Mouse (Mus musculus) telencephalon, adult 2 months (tissue): Measurements from ENCODE around the gene Rtl5.
"Not testable (repeated sequence)": the region's sequence is repeated elsewhere in the genome, so short reads cannot be mapped to it uniquely, and the experiment has no call there.

Experiments
- DNase-seq: peaks from one replicate; pipeline ENCODE4 v3.0.0-alpha.2; 2011; ENCODE audit warnings: low read depth, low spot score

The Rtl5 gene

DNA sequence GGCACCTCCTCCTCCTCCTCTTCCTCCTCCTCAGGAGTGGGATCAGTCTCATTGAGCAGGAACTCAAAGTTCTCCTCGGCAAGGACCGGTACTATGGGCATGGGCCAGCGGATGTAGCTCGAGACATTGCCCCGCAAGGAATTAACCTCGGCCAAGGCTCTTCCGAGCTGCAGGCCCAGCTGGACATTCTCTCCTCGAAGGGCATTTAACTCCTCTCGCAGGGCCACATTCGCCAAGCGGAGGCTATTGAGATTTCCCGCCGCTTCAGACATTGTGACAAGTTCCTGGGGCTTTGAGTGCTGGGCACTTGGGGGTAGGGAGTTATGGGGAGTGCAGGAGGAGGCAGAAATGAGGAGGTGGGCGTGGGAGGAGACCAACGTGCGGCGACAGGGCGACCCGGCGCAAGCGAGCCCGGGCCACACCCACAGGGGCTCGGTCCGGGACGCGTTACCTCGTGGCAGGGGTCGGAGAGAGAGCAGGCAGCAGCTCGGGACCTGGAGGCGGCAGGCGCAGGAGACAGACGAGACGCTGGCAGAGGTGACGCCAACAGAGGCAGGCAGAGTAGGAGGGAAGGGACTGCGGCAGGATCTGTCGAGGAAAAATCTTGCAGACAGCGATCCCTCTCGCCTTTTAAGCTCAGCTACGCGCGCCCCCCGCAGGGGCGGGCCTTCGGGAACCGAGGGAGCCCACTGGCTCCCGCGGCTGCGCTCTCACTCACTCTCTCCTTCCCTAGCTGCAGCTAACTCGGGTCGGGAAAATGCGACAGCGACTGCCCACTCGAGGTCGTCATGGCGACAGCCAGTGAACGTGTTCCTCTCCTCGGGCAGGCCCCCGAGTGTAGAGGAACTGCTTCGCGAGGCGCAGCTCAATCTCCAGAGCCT lies at the start of gene Rtl5:
TSS of gene Rtl5 (minus strand) at position 714 of the 881 bp plus-strand sequence.
- peak; percentile 84 for DNase-seq

GRCm38 (mm10) chrX:102119042-102119864 lies 48.1 kb upstream of the Rtl5 start, which contains the start of gene Pin4:
TSS of gene Pin4 (plus strand) at chrX:102119447.
- peak; percentile 98 for DNase-seq

DNA sequence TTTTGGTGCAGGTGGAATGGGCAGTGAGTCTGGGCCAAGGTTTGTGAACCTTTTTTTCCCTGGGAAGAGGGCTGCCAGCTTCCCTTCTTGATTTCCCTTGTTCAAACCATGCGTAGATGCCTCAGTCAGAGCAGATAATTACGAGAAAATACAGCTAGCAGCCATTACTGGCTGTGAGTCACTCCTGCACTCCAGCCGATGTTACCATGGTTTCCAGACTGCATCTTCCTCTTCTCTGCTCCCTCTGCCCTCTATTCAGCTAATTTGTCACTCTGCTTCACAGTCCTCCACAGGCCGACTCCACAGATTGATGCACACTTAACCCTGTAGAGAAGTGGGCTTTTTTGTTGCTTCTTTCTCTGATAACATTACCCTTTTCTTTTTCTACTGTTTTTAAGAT lies 44.6 kb upstream of the Rtl5 start:
- DNase-seq, result peak; percentile 17

DNA sequence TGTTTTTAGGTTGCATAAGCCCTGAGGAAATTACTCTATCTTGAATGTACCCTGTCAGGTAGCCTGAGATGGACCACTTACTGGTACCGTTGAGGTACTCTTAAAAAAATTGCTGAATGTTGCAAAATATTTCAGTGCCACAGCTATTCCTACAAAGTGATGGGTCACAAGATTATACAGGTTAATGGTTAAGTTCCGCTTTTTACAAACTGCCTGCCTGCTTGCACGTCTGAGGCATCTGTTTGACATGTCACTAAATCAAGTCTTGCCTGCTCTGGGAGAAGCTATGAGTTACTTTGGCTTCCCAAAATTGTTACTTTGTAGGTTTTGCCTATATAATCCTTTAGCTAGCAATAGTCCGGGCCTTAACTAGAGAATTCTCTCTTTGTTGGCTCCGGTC lies 38.2 kb upstream of the Rtl5 start:
- not testable (repeated sequence) for DNase-seq

DNA sequence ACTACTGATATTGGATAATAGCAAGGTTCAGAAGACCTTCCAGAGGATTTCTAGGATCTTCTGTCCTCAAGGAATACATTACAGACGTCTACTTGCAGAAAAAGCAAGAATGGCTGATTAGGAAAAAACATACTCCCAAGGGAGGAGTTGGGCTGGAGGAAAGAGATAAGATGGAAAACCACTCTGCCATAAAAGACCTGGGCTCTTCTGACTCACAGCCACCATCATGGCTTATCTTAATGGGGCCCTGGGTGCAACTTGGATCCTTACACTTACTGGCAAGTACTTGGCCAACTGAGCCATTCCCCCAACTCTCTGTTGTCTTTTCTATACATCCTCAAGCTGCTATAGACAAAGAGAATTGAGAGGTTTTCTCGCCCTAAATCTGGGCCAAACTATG lies 32.7 kb upstream of the Rtl5 start:
- DNase-seq, result not testable (repeated sequence)

DNA sequence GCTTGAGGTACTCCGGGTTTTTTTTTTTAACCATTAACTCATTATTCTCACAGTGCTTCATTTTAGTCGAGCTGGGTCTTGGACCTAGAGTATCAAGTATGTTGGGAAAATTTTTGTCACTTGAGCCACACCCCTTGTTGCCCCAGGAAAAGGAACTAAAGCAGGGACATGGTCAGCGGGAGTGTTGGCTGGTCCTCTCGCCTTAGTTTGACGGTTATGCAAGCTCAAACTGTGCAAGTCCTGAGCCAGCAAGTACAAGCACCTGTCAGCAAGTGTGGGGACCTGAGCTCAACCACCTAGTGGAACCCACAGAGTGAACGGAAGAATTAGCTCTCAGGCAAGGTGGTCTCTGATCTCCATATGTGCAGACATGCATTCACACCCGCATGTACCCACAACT lies 30.8 kb upstream of the Rtl5 start:
- DNase-seq, result no peak

DNA sequence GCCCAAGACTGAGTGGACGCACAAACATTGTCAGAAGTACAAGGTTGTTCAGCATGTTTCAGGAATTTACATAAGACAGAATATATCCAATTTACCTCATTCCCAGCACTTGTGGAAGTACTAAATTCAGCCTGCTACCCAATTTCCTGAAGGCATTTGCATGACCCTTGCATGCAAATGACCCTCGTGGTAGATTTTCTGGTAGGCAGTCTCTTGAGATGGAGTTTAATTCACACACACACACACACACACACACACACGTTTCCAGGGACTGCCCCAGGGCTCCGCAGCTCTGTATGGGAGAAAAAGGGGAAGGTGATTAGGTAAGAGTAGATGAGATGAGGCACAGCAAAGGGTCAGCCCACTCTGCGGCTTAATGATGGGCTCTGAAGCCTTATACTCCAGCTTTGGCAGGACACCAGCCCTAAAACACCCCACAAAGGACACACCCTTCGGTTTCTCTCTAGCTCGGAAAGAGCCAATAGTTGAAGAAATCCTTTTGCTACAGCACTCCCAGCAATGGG lies 23.3 kb upstream of the Rtl5 start:
- no peak for DNase-seq

- DNase-seq, result no peak
These were observed 19.5 kb upstream of the Rtl5 start for GRCm38 (mm10) chrX:102090605-102091004.

DNA sequence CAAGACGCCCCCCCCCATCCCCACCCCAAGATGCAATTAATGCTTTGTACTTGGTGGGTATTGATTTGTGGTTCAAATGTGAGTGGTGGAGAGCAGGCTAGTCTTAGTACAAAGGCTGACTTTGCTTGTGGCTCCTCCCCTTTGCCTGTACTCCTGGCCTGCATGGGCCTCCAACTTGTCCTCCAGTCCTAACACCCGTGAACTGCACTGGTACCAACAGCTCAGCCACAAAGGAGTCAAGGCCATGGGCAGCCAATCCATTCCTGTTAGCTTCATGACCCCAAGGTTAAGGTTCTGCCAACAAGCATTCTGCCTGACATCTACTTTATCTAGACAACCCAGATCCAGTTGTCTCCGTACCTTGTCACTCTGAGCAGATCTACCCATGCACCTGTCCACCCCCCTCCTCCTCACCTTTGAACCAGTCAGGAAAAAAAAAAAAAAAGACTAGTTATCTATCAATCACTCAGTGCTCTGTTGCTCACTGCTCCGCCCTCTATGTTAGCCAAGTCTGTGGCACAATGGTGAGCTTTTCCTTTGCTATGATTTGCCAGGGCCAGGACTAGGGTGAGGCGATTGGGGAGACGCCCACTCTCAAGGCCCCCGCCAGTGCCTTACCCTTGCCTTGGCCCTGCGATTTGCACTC lies 14.8 kb upstream of the Rtl5 start:
- DNase-seq, result no peak

DNA sequence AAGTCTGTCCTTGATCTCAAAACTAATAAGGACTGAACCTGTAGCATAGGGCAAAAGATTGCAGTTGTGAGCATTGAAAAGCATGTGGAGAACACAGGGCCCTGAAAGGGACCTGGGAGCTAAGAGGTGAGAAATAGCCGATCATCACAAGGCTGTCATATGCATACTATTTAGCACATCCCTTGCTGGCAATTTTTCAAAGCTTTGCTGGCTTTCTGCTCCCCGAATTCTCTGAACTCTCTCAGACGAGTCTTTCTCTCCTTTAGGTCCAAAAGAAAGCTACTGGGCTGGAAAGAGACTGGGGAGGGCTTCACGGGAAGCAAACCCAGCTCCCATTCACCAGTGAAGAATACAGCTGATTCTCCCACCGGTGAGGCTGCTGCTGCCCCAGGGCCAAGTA lies 11.2 kb upstream of the Rtl5 start:
- no peak for DNase-seq

GRCm38 (mm10) chrX:102081573-102082279 lies 10.6 kb upstream of the Rtl5 start:
- DNase-seq, result peak; percentile 21

GRCm38 (mm10) chrX:102081076-102081475 lies 10.0 kb upstream of the Rtl5 start:
- no peak for DNase-seq

- no peak for DNase-seq
These were observed 6.0 kb upstream of the Rtl5 start for GRCm38 (mm10) chrX:102076886-102077765.

DNA sequence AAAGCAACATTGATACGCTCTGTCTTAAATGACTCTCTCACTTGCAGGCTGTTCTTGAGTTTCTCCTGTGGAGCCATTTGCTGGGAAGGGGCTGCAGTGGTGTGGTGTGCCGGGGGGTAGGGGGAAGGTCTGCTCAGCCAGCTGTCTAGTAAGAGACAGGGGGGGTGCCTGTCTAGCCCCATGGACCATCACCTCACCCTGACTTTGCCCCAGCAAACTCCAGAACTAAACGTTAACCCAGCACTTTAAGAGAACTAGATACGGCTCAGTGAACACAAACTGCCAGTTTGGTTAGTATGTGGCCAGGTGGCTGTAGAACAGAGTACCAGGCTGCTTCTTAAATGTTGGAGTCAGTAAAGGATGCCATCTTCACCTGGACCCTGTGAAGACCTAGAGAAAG lies 4.1 kb upstream of the Rtl5 start:
- no peak for DNase-seq

DNA sequence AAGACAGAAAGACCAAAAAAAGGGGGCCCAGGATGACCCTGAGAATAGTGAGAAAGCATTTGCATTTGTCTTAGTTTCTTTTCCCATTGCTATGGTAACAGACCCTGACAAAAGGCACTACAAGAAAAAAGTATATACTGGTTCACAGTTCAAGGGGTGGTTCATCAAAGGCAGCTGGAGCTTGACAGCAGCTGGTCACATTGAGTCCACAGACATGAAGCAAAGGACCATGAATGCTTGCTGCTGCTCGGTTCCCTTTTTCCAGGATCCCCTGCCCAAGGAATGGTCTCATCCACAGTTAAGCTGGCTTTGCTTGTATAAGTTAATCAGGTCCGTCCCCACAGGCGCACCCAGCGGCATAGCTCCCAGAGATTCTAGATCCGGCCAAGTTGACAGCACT lies 3.3 kb upstream of the Rtl5 start:
- DNase-seq, result no peak

DNA sequence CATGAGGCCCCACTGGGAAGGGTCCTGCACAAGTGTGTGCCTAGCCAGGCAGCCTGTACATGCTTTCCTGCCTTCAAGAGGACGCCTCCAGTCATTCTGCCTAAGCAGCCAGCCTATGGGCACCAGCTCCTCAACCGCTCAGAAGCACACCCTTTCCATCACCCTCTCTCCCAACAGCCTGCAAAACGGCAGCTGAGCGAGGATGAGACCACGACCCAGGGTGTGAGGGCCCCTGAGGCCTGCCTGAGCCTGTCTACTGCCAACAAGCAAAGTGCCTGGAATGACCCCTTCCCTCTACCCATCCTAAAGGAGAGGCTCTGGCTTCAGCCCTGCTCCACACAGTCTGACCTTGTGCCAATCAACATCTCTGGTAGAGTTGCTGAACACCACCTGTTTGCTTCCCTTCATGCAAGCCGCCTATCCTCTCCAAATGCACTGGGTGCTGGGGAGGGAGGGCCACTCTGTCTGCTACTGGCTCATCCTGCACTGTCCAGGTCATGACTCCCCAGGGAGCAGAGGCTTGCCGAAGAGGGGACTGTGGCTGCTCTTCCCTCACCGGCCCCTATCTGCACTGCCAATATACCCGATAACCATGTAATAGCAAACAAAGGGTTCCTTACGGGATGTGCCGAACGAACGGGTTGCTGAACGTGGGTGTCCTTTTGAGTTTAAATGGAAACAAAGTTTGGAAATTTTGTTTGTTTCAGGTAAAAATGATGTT lies 2.7 kb upstream of the Rtl5 start:
- DNase-seq, result no peak

DNA sequence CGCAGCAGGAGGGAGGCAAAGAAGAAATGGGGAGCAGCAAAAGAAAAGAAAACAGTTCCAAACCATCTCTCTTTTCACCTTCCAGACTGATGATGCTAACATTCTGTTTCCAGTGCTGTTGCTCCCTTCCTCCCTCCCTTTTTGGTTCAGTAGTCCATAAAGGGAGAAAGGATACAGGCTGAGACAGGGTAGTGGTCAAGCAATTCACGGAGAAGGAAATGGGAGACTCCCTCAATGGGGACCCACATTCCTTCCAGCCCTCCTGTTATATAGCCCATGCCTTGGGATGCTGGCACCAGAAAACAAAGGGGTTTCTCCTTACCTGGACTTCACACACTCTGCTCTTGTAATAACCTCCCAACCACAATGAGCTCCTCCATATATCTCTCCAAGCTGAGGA lies 413 bp upstream of the Rtl5 start:
- no peak for DNase-seq

GRCm38 (mm10) chrX:102068811-102069540 lies 2.1 kb downstream of the Rtl5 start:
- no peak for DNase-seq

DNA sequence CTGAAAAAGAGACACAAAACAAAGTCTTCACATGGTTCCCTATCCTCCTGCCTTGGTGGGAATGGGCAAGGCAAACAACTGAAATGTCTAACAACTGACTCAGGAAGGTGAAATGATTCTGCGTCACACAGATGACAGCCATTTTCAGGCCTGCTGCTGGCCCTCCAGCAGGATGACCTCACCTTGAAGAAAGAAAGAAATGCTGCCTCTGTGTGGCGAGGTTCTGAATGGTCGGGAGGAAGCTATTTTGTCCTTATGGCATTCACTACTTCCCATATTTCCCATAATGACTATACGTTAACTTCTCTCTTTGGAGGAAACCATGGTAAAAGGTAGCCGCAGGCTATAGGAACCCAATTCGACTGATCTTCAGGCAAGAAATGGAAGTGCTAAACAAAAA lies 4.0 kb downstream of the Rtl5 start:
- DNase-seq, result peak; percentile 21
